Mouse (Mus musculus) cerebellum, adult 2 months (tissue): ENCODE measurements around the gene Whrn.

Source experiments
- CTCF ChIP-seq: fragments of 200-500 bp; IDR thresholded peaks from 2 replicates; pipeline ENCODE4 v1.5.1; 2011; ENCODE audit warnings: low read depth, mild to moderate bottlenecking, control low read depth, low read length, moderate library complexity, borderline replicate concordance; ENCODE audit not compliant: insufficient read depth
- POLR2A ChIP-seq: fragments of 200-500 bp; IDR thresholded peaks from 2 replicates; pipeline ENCODE4 v1.6.1; 2011; ENCODE audit warnings: low read length, control low read depth, borderline replicate concordance; ENCODE audit not compliant: insufficient read depth

- TF ChIP-seq POLR2A (no peak), CTCF (no peak)
Observed at GRCm38 (mm10) chr4:63402056-63402455, 93.7 kb downstream of the Whrn start.
